Mouse (Mus musculus): Measurements from ENCODE around the gene Gm17622. TPM values are rescaled to one million over a fixed set of nuclear protein-coding genes. Genes with fewer than 3 reads are reported as not detected.

Gm17622 gene
- total RNA-seq, 2 experiments from 2014 or later: not detected

DNA sequence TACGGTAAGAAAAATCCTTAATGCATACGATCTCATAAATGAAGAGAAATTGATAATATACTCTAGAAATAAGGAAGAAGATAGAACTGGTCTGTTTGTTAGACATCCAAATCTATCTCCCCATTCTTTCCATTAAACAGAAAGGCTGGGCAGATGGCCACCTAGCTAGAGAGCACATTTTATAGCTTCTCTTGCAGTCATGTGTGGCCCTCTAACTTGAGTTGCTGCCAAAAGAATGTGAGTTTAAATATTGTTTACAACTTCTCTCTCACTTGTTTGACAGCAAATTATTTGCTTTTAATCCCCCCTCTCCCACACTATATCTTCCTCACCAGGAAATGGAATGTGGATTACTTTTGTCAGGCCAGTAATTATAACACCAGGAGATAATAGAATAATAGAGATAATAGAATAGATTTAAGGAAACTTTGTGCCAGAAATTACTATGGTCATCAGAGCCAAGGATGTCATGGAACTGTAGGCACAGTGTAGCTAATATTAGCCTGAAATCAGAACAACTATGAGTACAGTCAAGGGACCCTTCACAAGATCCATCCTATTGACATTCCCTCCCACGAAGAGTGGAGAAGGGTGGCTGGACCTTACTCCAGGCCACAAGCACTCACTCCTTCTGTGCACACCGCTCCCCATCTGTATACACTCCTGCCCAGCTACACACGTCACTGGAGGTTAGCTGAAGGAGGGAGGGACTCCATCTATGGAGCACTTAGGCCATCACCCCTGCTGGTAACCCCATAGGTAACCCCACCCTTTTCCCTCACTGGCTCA lies 23.8 kb downstream of the Gm17622 start:
- Histone ChIP-seq H3K4me3 (no peak overlapping the region), H3K27ac (no peak overlapping the region)
- intact Hi-C loops (cut with DNase I): no loop called here
- no peak for DNase-seq (ENCODE audit: extremely low spot score in 1 of 2, low spot score in 2 of 2)
- no peak for TF ChIP-seq CTCF (IDR thresholded peaks at IDR 0.05)

DNA sequence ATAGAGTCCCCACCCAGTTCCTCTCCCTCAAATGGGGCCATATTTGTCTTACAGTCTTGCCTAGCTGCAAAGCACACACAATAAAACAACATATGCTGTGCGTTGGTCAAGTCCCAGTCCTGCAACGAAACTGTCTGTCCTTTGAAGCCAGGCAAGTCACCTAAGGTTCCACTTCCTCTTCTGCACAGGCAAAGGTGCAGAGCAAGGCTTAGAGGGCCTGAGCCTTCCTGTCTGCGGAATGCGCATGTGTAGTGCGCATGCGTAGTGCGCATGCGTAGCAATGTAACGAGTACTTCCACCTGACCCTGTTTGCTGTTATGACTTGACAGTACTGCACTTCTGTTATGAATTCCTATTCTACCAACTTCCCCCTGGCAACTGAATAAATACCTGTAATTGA lies 25.7 kb downstream of the Gm17622 start:
- H3K4me3 ChIP-seq: no peak overlapping the region

GRCm38 (mm10) chr13:96517335-96517734 lies 26.8 kb downstream of the Gm17622 start:
- DNase-seq (ENCODE audit: extremely low spot score in 1 of 2, low spot score in 2 of 2): no peak
- intact Hi-C loops (cut with DNase I): no loop called here
- TF ChIP-seq CTCF (IDR thresholded peaks at IDR 0.05): no peak
- Histone ChIP-seq H3K27ac (no peak overlapping the region), H3K4me3 (no peak overlapping the region)

More for the DNA sequence above, 25.7 kb downstream of the Gm17622 start:
- intact Hi-C loops (cut with DNase I): no loop called here
- no peak for DNase-seq (ENCODE audit: extremely low spot score in 1 of 2, low spot score in 2 of 2)
- no peak for TF ChIP-seq CTCF (IDR thresholded peaks at IDR 0.05)
- no peak overlapping the region for H3K27ac ChIP-seq

DNA sequence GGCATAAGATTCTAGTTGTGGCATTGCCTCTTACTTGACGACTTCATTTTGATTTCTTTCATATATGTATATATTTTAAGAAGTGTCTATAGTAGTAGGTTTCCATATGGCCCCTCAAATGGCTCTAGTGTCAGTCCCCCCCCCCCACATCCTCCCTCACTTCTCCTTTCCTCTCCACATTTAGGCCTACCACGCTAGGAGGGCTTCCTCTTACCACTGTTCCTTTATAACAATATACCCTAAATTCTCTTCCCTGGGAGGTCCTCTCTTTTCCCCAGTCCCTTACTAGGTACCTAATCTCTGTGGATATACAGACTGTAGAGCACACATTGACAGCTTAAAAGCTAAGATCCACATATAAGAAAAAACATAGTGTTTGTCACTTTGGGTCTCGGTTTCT lies 30.8 kb downstream of the Gm17622 start:
- H3K4me3 ChIP-seq: no peak overlapping the region
- H3K27ac ChIP-seq: no peak overlapping the region
- TF ChIP-seq CTCF (IDR thresholded peaks at IDR 0.05): no peak
- no peak for DNase-seq (ENCODE audit: extremely low spot score in 1 of 2, low spot score in 2 of 2)
- intact Hi-C loops (cut with DNase I): no loop called here

DNA sequence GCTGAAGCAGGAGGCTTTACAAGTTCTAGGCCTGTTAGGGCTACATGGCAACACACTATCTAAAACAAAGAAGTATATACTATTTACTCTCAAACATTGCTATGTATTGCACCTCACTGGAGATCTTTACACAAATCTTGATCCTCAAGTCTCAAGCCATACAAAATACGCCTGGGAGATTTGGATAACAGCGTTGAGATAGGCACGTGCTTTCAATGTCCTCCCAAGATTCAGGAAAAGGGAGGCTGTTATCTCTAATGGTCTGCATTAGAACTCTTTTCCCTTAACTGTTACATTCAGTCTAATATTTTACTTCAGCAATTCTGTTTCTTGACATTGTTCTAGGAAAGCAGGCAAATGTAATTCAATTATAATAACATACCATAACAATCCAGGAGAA lies 36.5 kb downstream of the Gm17622 start:
- Histone ChIP-seq H3K27ac (no peak overlapping the region), H3K4me3 (no peak overlapping the region)
- TF ChIP-seq CTCF (IDR thresholded peaks at IDR 0.05): no peak
- DNase-seq (ENCODE audit: extremely low spot score in 1 of 2, low spot score in 2 of 2): no peak
- intact Hi-C loops (cut with DNase I): no loop called here

GRCm38 (mm10) chr13:96527856-96528255 lies 37.3 kb downstream of the Gm17622 start:
- H3K4me3 ChIP-seq: no peak overlapping the region
- TF ChIP-seq CTCF (IDR thresholded peaks at IDR 0.05): no peak
- intact Hi-C loops (cut with DNase I): no loop called here
- DNase-seq (ENCODE audit: extremely low spot score in 1 of 2, low spot score in 2 of 2): no peak
- no peak overlapping the region for H3K27ac ChIP-seq

- TF ChIP-seq CTCF (IDR thresholded peaks at IDR 0.05): no peak
Observed at GRCm38 (mm10) chr13:96528776-96529175, 38.2 kb downstream of the Gm17622 start.

DNA sequence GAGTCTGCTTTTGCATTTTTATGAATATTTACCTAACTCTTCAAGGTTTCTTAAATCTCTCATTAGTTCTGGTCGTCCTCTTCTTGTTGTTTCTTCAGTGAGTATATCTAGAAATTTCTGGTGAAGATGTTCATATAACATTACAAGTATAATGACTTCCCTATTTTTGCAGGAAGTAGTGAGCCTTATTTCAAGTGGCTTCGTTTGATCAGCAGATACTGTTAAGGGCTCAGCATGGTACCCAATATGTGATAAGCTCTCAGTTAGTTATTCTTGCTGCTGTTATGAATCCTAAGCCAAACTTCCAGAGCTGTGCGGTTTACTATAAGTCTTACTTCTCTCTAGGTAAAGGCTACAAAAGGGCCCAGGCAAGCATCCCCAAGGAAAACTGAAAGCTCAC lies 39.0 kb downstream of the Gm17622 start:
- DNase-seq (ENCODE audit: extremely low spot score in 1 of 2, low spot score in 2 of 2): no peak
- no peak for TF ChIP-seq CTCF (IDR thresholded peaks at IDR 0.05)
- intact Hi-C loops (cut with DNase I): no loop called here
- no peak overlapping the region for H3K4me3 ChIP-seq
- H3K27ac ChIP-seq: no peak overlapping the region

More at GRCm38 (mm10) chr13:96528776-96529175, 38.2 kb downstream of the Gm17622 start:
- H3K27ac ChIP-seq: no peak overlapping the region
- intact Hi-C loops (cut with DNase I): no loop called here
- DNase-seq (ENCODE audit: extremely low spot score in 1 of 2, low spot score in 2 of 2): no peak
- no peak overlapping the region for H3K4me3 ChIP-seq

DNA sequence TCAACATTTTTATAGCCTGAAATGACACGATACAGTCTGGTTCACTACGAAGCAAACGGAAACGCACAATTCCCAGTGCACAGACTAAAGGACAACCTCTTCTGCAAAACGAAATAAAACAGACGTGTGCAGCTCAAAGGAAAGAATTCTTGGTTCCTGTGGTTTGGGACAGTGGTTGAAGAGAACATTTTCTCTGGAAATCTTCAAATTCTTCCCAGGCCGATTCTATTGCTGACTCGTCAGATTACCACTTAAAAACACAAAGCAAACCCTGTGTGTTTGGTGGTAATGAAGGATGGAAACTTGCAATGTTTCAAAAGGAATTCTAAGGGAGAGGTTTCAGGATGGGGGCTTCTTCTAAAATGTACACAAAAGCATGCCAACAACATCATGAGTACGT lies 39.5 kb downstream of the Gm17622 start:
- TF ChIP-seq CTCF (IDR thresholded peaks at IDR 0.05): no peak
- no peak overlapping the region for H3K27ac ChIP-seq
- no peak for DNase-seq (ENCODE audit: extremely low spot score in 1 of 2, low spot score in 2 of 2)
- H3K4me3 ChIP-seq: no peak overlapping the region
- intact Hi-C loops (cut with DNase I): no loop called here

DNA sequence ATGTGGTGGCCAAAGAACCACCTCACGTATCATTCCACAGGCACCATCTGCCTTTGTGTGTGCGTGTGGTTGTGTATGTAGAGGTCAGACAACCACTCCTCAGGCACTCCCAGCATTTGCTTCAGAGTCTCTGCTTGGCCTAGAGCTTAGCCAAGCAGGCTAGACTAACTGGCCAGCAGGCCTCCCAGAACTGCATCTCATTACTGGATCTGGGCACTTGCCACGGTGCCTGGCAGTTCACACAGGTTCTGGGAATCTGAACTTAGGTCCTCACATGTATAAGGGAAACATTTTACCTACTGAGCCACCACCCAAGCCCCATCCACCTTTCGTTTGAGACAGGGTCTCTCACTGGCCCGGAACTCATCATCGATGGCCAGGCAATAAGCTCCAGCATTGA lies 41.6 kb downstream of the Gm17622 start:
- no peak overlapping the region for H3K27ac ChIP-seq
- TF ChIP-seq CTCF (IDR thresholded peaks at IDR 0.05): no peak

DNA sequence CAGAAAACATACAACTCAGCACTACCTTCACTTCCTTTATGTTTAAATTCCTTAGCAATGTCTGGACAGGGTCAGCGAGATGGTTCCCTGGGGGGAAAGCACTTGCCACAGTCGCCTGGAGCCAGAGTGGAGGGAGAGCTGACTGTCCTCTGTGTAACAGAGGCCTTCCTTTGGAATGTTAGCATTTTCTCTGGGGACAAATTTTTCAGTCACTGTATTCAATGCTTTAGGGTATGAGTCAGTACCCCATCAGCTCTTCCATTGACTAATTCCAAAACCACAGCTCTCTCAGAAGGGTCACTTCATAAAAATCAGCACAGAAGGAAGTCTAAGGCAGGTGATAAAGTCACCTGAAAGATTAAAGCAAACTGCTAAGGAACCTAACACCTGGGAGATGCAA lies 43.2 kb downstream of the Gm17622 start:
- no peak for TF ChIP-seq CTCF (IDR thresholded peaks at IDR 0.05)
- DNase-seq (ENCODE audit: extremely low spot score in 1 of 2, low spot score in 2 of 2): no peak
- intact Hi-C loops (cut with DNase I): no loop called here
- Histone ChIP-seq H3K4me3 (no peak overlapping the region), H3K27ac (no peak overlapping the region)

More for the DNA sequence above, 41.6 kb downstream of the Gm17622 start:
- intact Hi-C loops (cut with DNase I): no loop called here
- DNase-seq (ENCODE audit: extremely low spot score in 1 of 2, low spot score in 2 of 2): no peak
- no peak overlapping the region for H3K4me3 ChIP-seq

- intact Hi-C loops (cut with DNase I): no loop called here
- Histone ChIP-seq H3K4me3 (no peak overlapping the region), H3K27ac (no peak overlapping the region)
- DNase-seq (ENCODE audit: extremely low spot score in 1 of 2, low spot score in 2 of 2): no peak
- no peak for TF ChIP-seq CTCF (IDR thresholded peaks at IDR 0.05)
Observed at GRCm38 (mm10) chr13:96536821-96537572, 46.5 kb downstream of the Gm17622 start.

Measured in left cerebral cortex, adult 2 months (tissue).